Mouse (Mus musculus) R1 (cell line): Measurements from ENCODE around the gene 1700025C18Rik.

ENCODE experiments used
- DNase-seq: peaks from one replicate; pipeline ENCODE4 v3.0.0-alpha.2; 2018; ENCODE audit warnings: low read depth, low spot score

Gene 1700025C18Rik

GRCm38 (mm10) chr2:165037415-165037814 lies 53.1 kb downstream of the 1700025C18Rik start:
- DNase-seq, result no peak

- DNase-seq, result no peak
Observed at GRCm38 (mm10) chr2:165035058-165035431, 55.5 kb downstream of the 1700025C18Rik start.

- peak; percentile 99 for DNase-seq
Observed at GRCm38 (mm10) chr2:165034131-165035057, 56.2 kb downstream of the 1700025C18Rik start, which contains the start of gene Ncoa5. Ncoa5 (minus strand) TSS chr2:165034867.

GRCm38 (mm10) chr2:165033306-165033705 lies 57.2 kb downstream of the 1700025C18Rik start:
- DNase-seq, result no peak

- no peak for DNase-seq
Observed at GRCm38 (mm10) chr2:165032533-165032932, 58.0 kb downstream of the 1700025C18Rik start.
